Mouse (Mus musculus) WW6 (cell line): ENCODE data around the gene Ankrd33b.

ENCODE experiments used
- DNase-seq: peaks from one replicate; pipeline ENCODE4 v3.0.0-alpha.2; 2013; ENCODE audit warnings: low read depth, low spot score

The Ankrd33b gene

GRCm38 (mm10) chr15:31367481-31368200 lies at the start of gene Ankrd33b:
Gene Ankrd33b (minus strand): TSS chr15:31367726.
- no peak for DNase-seq

GRCm38 (mm10) chr15:31415181-31415580 lies 47.7 kb upstream of the Ankrd33b start:
- DNase-seq, result no peak

- DNase-seq, result no peak
These were observed 46.8 kb upstream of the Ankrd33b start for GRCm38 (mm10) chr15:31414179-31414898.

GRCm38 (mm10) chr15:31413662-31414061 lies 46.1 kb upstream of the Ankrd33b start:
- no peak for DNase-seq

GRCm38 (mm10) chr15:31412933-31413332 lies 45.4 kb upstream of the Ankrd33b start:
- no peak for DNase-seq

- no peak for DNase-seq
These were observed 44.9 kb upstream of the Ankrd33b start for GRCm38 (mm10) chr15:31412436-31412835.

- no peak for DNase-seq
These were observed 40.0 kb upstream of the Ankrd33b start for GRCm38 (mm10) chr15:31407490-31407889.

- DNase-seq, result no peak
These were observed 39.4 kb upstream of the Ankrd33b start for GRCm38 (mm10) chr15:31406881-31407280.

- no peak for DNase-seq
These were observed 36.8 kb upstream of the Ankrd33b start for GRCm38 (mm10) chr15:31404346-31404745.

GRCm38 (mm10) chr15:31402200-31402892 lies 34.8 kb upstream of the Ankrd33b start:
- DNase-seq, result no peak

GRCm38 (mm10) chr15:31400974-31401373 lies 33.4 kb upstream of the Ankrd33b start:
- no peak for DNase-seq

GRCm38 (mm10) chr15:31398769-31399168 lies 31.2 kb upstream of the Ankrd33b start:
- DNase-seq, result no peak

GRCm38 (mm10) chr15:31397379-31397778 lies 29.9 kb upstream of the Ankrd33b start:
- DNase-seq, result no peak

GRCm38 (mm10) chr15:31396755-31397154 lies 29.2 kb upstream of the Ankrd33b start:
- no peak for DNase-seq

GRCm38 (mm10) chr15:31395986-31396385 lies 28.5 kb upstream of the Ankrd33b start:
- no peak for DNase-seq

GRCm38 (mm10) chr15:31393402-31393801 lies 25.9 kb upstream of the Ankrd33b start:
- DNase-seq, result no peak

GRCm38 (mm10) chr15:31392705-31393104 lies 25.2 kb upstream of the Ankrd33b start:
- DNase-seq, result no peak

- DNase-seq, result no peak
These were observed 24.6 kb upstream of the Ankrd33b start for GRCm38 (mm10) chr15:31392135-31392534.

GRCm38 (mm10) chr15:31381936-31382468 lies 14.5 kb upstream of the Ankrd33b start:
- no peak for DNase-seq

GRCm38 (mm10) chr15:31379471-31379870 lies 11.9 kb upstream of the Ankrd33b start:
- no peak for DNase-seq

- no peak for DNase-seq
These were observed 7.7 kb upstream of the Ankrd33b start for GRCm38 (mm10) chr15:31375212-31375611.

GRCm38 (mm10) chr15:31369125-31369612 lies 1.6 kb upstream of the Ankrd33b start:
- no peak for DNase-seq
